Mouse (Mus musculus): ENCODE data around the gene Homer2. TPM values are rescaled to one million over a fixed set of nuclear protein-coding genes. Genes with fewer than 3 reads are reported as not detected.

Gene Homer2
- polyA plus RNA-seq, 1 experiment from 2014 or later = 36.7 TPM

GRCm38 (mm10) chr7:81725986-81726727, 18.8 kb upstream of the Homer2 start:
- ATAC-seq (ENCODE audit: low FRiP score, low read depth) = peak; percentile 30
- peaks cover 27% of the 10 kb centered on the region for H3K4me1 ChIP-seq
- H3K27ac ChIP-seq = peak overlapping the region; percentile 63; the same call in 1 of the 2 replicates
- H3K36me3 ChIP-seq = no peaks in the 10 kb centered on the region
- H3K9ac ChIP-seq = no peak overlapping the region
- 31% methylated on average over 18 of the region's 18 CpGs for WGBS
- no peak overlapping the region for H3K4me3 ChIP-seq
- H3K4me2 ChIP-seq (replicated peaks) = peak overlapping the region; percentile 25
- no peaks in the 10 kb centered on the region for H3K9me3 ChIP-seq
- H3K27me3 ChIP-seq = no peaks in the 10 kb centered on the region

GRCm38 (mm10) chr7:81723851-81724250, 16.5 kb upstream of the Homer2 start:
- Histone ChIP-seq H3K36me3 (no peaks in the 10 kb centered on the region), H3K4me3 (no peak overlapping the region), H3K27ac (no peak overlapping the region), H3K9ac (no peak overlapping the region), H3K9me3 (no peaks in the 10 kb centered on the region), H3K27me3 (no peaks in the 10 kb centered on the region), H3K4me2 (replicated peaks) (no peak overlapping the region), H3K4me1 (peaks cover 31% of the 10 kb centered on the region)
- no peak for ATAC-seq (ENCODE audit: low FRiP score, low read depth)
- WGBS = 95% methylated on average over 10 of the region's 10 CpGs

- no peaks in the 10 kb centered on the region for H3K36me3 ChIP-seq
- no peak overlapping the region for H3K4me3 ChIP-seq
- 66% methylated on average over 5 of the region's 5 CpGs for WGBS
- H3K9ac ChIP-seq = no peak overlapping the region
- no peak overlapping the region for H3K4me2 ChIP-seq (replicated peaks)
- H3K4me1 ChIP-seq = peaks cover 25% of the 10 kb centered on the region
- no peak for ATAC-seq (ENCODE audit: low FRiP score, low read depth)
- no peak overlapping the region for H3K27ac ChIP-seq
- no peaks in the 10 kb centered on the region for H3K9me3 ChIP-seq
- no peaks in the 10 kb centered on the region for H3K27me3 ChIP-seq
Observed at GRCm38 (mm10) chr7:81721271-81721670, 13.9 kb upstream of the Homer2 start.

- H3K27me3 ChIP-seq = peaks cover 3% of the 10 kb centered on the region; the same call in 1 of the 2 replicates
- peaks cover 16% of the 10 kb centered on the region for H3K4me1 ChIP-seq
- H3K9ac ChIP-seq = no peak overlapping the region
- no peak overlapping the region for H3K4me3 ChIP-seq
- no peak overlapping the region for H3K27ac ChIP-seq
- no peaks in the 10 kb centered on the region for H3K9me3 ChIP-seq
- ATAC-seq (ENCODE audit: low FRiP score, low read depth) = no peak
- no peaks in the 10 kb centered on the region for H3K36me3 ChIP-seq
- H3K4me2 ChIP-seq (replicated peaks) = no peak overlapping the region
- WGBS = 91% methylated on average over 1 of the region's 1 CpGs
Observed at GRCm38 (mm10) chr7:81719216-81719661, 11.9 kb upstream of the Homer2 start.

- ATAC-seq (ENCODE audit: low FRiP score, low read depth) = no peak
- Histone ChIP-seq H3K4me1 (peaks cover 16% of the 10 kb centered on the region), H3K9me3 (no peaks in the 10 kb centered on the region), H3K27me3 (peaks cover 3% of the 10 kb centered on the region; the same call in 1 of the 2 replicates), H3K27ac (no peak overlapping the region), H3K4me3 (no peak overlapping the region), H3K36me3 (no peaks in the 10 kb centered on the region), H3K4me2 (replicated peaks) (no peak overlapping the region), H3K9ac (no peak overlapping the region)
- 78% methylated on average over 1 of the region's 1 CpGs for WGBS
Observed at GRCm38 (mm10) chr7:81718657-81719056, 11.3 kb upstream of the Homer2 start.

- no peak overlapping the region for H3K4me2 ChIP-seq (replicated peaks)
- peaks cover 34% of the 10 kb centered on the region for H3K27me3 ChIP-seq
- H3K4me3 ChIP-seq = no peak overlapping the region
- ATAC-seq (ENCODE audit: low FRiP score, low read depth) = no peak
- 85% methylated on average over 4 of the region's 4 CpGs for WGBS
- no peak overlapping the region for H3K9ac ChIP-seq
- no peaks in the 10 kb centered on the region for H3K36me3 ChIP-seq
- peaks cover 14% of the 10 kb centered on the region for H3K4me1 ChIP-seq
- 0 out of 2 replicates have a peak, but pooled peaks cover 8% of the 10 kb centered on the region for H3K9me3 ChIP-seq
- H3K27ac ChIP-seq = no peak overlapping the region
Observed at GRCm38 (mm10) chr7:81710166-81710565, 2.8 kb upstream of the Homer2 start.

- no peak overlapping the region for H3K27ac ChIP-seq
- no peaks in the 10 kb centered on the region for H3K36me3 ChIP-seq
- H3K4me2 ChIP-seq (replicated peaks) = no peak overlapping the region
- ATAC-seq (ENCODE audit: low FRiP score, low read depth) = no peak
- H3K9ac ChIP-seq = no peak overlapping the region
- H3K4me3 ChIP-seq = no peak overlapping the region
- H3K4me1 ChIP-seq = peaks cover 24% of the 10 kb centered on the region
- 0 out of 2 replicates have a peak, but pooled peaks cover 8% of the 10 kb centered on the region for H3K9me3 ChIP-seq
- peaks cover 39% of the 10 kb centered on the region for H3K27me3 ChIP-seq
Observed at GRCm38 (mm10) chr7:81708165-81708564, 838 bp upstream of the Homer2 start.

- Histone ChIP-seq H3K27me3 (peaks cover 40% of the 10 kb centered on the region), H3K4me1 (peaks cover 27% of the 10 kb centered on the region), H3K4me3 (peak overlapping the region; percentile 72), H3K4me2 (replicated peaks) (peak overlapping the region; percentile 83), H3K36me3 (no peaks in the 10 kb centered on the region), H3K9ac (peak overlapping the region; percentile 82), H3K9me3 (0 out of 2 replicates have a peak, but pooled peaks cover 8% of the 10 kb centered on the region), H3K27ac (peak overlapping the region; percentile 80)
- ATAC-seq (ENCODE audit: low FRiP score, low read depth) = peak; percentile 85
- under 1% methylated on average over 84 of the region's 114 CpGs for WGBS
Observed at GRCm38 (mm10) chr7:81706416-81707391, 623 bp downstream of the Homer2 start.

GRCm38 (mm10) chr7:81706027-81706415, 1.3 kb downstream of the Homer2 start:
- WGBS = 20% methylated on average over 12 of the region's 12 CpGs
- Histone ChIP-seq H3K36me3 (no peaks in the 10 kb centered on the region), H3K9me3 (0 out of 2 replicates have a peak, but pooled peaks cover 8% of the 10 kb centered on the region), H3K27me3 (peaks cover 40% of the 10 kb centered on the region), H3K4me2 (replicated peaks) (peak overlapping the region; percentile 83), H3K9ac (peak overlapping the region; percentile 82), H3K4me3 (peak overlapping the region; percentile 72), H3K4me1 (peaks cover 27% of the 10 kb centered on the region), H3K27ac (peak overlapping the region; percentile 80; the same call in 1 of the 2 replicates)
- peak; percentile 9; the same call in 1 of the 2 replicates for ATAC-seq (ENCODE audit: low FRiP score, low read depth)

GRCm38 (mm10) chr7:81698357-81698756, 9.0 kb downstream of the Homer2 start:
- no peak for ATAC-seq (ENCODE audit: low FRiP score, low read depth)

GRCm38 (mm10) chr7:81697954-81698353, 9.4 kb downstream of the Homer2 start:
- Histone ChIP-seq H3K4me2 (replicated peaks) (no peak overlapping the region), H3K9me3 (no peaks in the 10 kb centered on the region), H3K27me3 (no peaks in the 10 kb centered on the region), H3K9ac (no peak overlapping the region), H3K36me3 (no peaks in the 10 kb centered on the region), H3K27ac (no peak overlapping the region), H3K4me1 (peaks cover 16% of the 10 kb centered on the region), H3K4me3 (no peak overlapping the region)
- ATAC-seq (ENCODE audit: low FRiP score, low read depth) = no peak
- 50% methylated on average over 4 of the region's 4 CpGs for WGBS

More at GRCm38 (mm10) chr7:81698357-81698756, 9.0 kb downstream of the Homer2 start:
- Histone ChIP-seq H3K4me3 (no peak overlapping the region), H3K9me3 (no peaks in the 10 kb centered on the region), H3K27ac (no peak overlapping the region), H3K9ac (no peak overlapping the region), H3K4me1 (peaks cover 16% of the 10 kb centered on the region), H3K36me3 (no peaks in the 10 kb centered on the region), H3K27me3 (peaks cover 3% of the 10 kb centered on the region; the same call in 1 of the 2 replicates), H3K4me2 (replicated peaks) (no peak overlapping the region)
- 89% methylated on average over 13 of the region's 13 CpGs for WGBS

Measured in limb, embryonic 13.5 days (tissue).